Mouse (Mus musculus): ENCODE results near the gene Catip.

DNA sequence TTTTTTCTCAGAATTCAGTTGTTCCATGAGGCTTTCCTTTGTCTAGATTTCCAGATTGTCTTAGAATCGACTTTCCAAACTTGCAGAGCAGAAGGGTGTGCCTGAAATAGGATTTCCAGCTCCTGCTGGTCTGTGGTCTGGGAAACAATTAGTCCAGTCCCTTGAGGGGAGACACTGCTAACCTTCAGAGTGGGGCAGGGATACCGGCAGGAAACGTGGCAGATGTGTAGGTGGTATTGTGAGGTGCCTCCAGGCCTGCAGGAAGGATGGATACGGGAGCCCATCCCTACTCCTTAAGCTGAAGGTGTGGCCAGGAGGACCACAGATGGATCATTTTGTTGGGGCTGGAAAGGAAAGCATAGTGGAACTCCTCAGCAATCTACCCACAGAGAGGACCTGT lies 26.9 kb upstream of the Catip start:
- TF ChIP-seq CTCF (IDR thresholded peaks at IDR 0.05; ENCODE audit: low read depth), result no peak
- no peak; the same call in 1 of the 2 replicates for TF ChIP-seq EP300 (IDR thresholded peaks at IDR 0.05; ENCODE audit: low read depth)
